Mouse (Mus musculus) MEL-GATA-1-ER (cell line): ENCODE data around the gene Zfp367.

Source experiments
- DNase-seq: peaks from one replicate; pipeline ENCODE4 v3.0.0-alpha.2; 2012; ENCODE audit warnings: low read depth; ENCODE audit errors: extremely low read depth

Zfp367 gene

DNA sequence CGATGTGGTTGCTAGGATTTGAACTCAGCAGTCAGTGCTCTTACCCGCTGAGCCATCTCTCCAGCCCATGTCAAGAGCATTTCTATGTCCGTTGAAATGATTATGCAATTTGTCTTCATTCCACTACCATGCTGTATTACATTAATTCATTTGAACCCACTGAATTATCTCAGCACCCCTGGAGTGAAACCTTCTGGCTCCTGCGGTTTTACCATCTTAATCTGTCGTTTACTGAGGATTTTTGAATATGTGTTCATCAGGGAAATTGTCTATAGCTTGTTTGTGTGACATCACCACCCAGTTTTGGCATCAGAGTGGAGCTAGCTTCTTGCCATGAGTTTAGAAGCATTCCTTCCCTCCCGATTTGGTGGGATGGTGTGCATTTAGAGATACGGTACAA is 62.0 kb downstream of the Zfp367 start:
- no peak for DNase-seq

DNA sequence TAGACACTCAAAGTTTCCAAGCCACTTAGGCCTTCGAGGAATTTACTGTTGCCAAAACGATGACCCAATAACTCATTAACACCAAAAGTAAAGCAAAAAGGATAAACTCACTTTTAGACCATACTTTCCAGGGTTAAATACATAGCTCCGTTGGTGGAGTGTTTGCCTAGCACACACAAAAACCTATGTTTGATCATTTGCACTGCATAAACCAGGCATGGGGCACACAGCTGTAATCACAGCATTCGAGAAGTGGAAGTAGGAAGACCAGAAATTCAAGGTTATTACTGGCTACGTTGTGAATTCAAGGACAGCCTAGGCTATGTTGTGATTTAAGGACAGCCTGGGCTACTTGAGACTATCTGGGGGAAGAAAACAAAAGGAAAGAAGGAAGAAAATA is 62.7 kb downstream of the Zfp367 start:
- no peak for DNase-seq

DNA sequence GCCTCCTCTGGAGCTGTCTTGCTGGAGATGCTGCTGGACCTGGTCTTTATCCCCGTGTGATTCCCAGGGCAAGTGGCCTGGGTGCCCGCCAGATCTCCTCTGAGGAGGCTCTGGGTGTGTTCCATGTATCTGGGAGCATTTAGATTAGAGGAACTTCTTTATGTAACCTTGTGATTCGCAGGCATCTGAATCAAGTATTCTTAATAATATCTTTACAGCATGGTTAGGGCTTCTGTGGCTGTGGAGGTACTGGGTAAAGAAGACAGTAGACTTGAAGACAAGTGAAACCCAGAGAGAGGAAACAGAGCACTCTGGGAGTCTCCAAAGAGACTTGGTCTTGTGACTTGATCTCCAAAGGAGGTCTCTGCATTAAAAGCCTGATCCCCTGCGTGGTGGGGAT is 63.9 kb downstream of the Zfp367 start, which contains the start of gene Hsd17b3:
Gene Hsd17b3, minus strand, starts transcription at position 101 of the 400 bp plus-strand sequence.
- no peak for DNase-seq

DNA sequence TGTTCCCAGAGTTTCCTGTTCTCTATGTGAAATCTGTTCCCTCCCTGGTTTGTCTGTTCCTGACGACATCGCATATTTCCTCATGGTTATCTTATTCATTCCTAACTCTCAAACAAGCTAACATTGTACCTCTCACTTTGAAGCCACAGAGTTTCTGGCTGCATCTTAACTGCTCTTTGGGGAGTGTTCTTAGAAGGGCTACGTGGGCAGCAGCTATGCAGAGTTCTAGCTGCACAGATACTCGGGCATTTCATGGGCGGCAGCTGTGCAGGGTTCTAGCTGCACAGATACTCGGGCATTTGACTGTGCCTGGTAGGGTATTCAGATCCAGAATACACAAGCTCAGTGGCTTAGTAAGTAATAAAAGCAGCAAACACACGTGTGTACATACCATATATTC is 64.9 kb downstream of the Zfp367 start:
- no peak for DNase-seq

DNA sequence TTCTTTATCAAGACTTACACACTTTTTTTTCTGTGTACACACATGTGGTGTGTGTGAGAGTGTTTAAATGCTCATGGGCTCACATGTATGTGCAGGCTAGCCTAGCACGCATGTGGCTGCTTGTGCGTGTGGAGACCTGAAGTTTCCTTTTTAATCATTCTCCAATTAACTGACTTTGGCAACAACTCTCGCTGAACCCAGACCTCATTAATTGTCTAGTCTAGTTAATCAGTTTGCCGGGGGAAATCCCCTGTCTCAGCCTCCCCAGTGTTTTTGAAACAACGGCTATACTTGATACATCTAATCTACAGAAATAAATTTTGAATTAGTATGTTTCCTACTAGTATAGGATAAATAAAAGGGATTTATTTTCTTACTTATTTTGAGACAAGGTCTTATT is 67.0 kb downstream of the Zfp367 start:
- no peak for DNase-seq

DNA sequence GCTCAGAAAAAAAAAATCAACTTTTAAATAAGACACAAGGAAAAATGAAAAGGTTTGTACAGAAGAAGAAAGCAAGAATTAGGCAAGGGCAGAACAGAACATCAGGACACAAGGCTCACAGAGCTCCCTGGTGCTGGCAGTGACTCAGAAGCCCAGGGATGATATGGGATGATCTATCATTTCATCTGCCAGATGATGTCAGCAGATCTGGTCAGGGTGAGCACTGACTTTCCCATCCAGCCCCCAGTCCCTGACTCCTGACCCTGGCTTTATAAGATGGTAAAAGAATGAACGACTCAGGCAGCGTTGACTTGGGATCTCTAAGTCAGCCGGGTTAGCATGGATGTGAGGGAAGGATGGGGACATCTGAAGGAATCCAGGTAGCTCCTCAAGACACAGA is 69.7 kb downstream of the Zfp367 start:
- DNase-seq = no peak
